Mouse (Mus musculus) stomach, postnatal 0 days (tissue): ENCODE measurements around the gene Ssbp3.

Experiments
- CTCF ChIP-seq: IDR thresholded peaks from 2 replicates; pipeline ENCODE4 v1.5.1; 2016; ENCODE audit warnings: antibody characterized with exemption, low read depth, mild to moderate bottlenecking, moderate library complexity
- EP300 ChIP-seq: optimal IDR thresholded peaks from 2 replicates; pipeline ENCODE3; 2016; ENCODE audit warnings: antibody characterized with exemption

- no peak for TF ChIP-seq CTCF
- TF ChIP-seq EP300, result no peak
These were observed 16.5 kb downstream of the Ssbp3 start for GRCm38 (mm10) chr4:106927034-106927433.
